Mouse (Mus musculus): ENCODE measurements around the gene Gfm1. TPM values are rescaled to one million over a fixed set of nuclear protein-coding genes. Genes with fewer than 3 reads are reported as not detected.

Gene Gfm1
- polyA plus RNA-seq, 1 experiment from 2014 or later: 44.3 TPM

- DNase-seq: no peak
- no peak overlapping the region for H3K9ac ChIP-seq
These were observed 68.1 kb downstream of the Gfm1 start for GRCm38 (mm10) chr3:67497998-67498397.

GRCm38 (mm10) chr3:67498773-67499405 lies 69.0 kb downstream of the Gfm1 start:
- Histone ChIP-seq H3K36me3 (no peaks in the 10 kb centered on the region), H3K4me2 (no peak overlapping the region), H3K9ac (no peak overlapping the region), H3K4me3 (replicated peaks) (no peak overlapping the region), H3K4me1 (replicated peaks) (peaks cover 11% of the 10 kb centered on the region), H3K27me3 (no peaks in the 10 kb centered on the region), H3K27ac (no peak overlapping the region), H3K9me3 (replicated peaks) (no peaks in the 10 kb centered on the region)
- ATAC-seq (ENCODE audit: low read depth): peak; percentile 90
- WGBS (ENCODE audit: insufficient replicate concordance): 69% methylated on average over 8 of the region's 8 CpGs
- DNase-seq: no peak

More at GRCm38 (mm10) chr3:67497998-67498397, 68.1 kb downstream of the Gfm1 start:
- H3K27ac ChIP-seq: no peak overlapping the region
- WGBS (ENCODE audit: insufficient replicate concordance): 54% methylated on average over 2 of the region's 2 CpGs
- no peaks in the 10 kb centered on the region for H3K36me3 ChIP-seq
- peaks cover 11% of the 10 kb centered on the region for H3K4me1 ChIP-seq (replicated peaks)
- H3K4me2 ChIP-seq: no peak overlapping the region
- no peak overlapping the region for H3K4me3 ChIP-seq (replicated peaks)
- ATAC-seq (ENCODE audit: low read depth): no peak
- no peaks in the 10 kb centered on the region for H3K27me3 ChIP-seq
- H3K9me3 ChIP-seq (replicated peaks): no peaks in the 10 kb centered on the region

GRCm38 (mm10) chr3:67499406-67499791 lies 69.5 kb downstream of the Gfm1 start:
- peak; percentile 50 for ATAC-seq (ENCODE audit: low read depth)
- H3K9me3 ChIP-seq (replicated peaks): no peaks in the 10 kb centered on the region
- no peak overlapping the region for H3K4me2 ChIP-seq
- peaks cover 11% of the 10 kb centered on the region for H3K4me1 ChIP-seq (replicated peaks)
- no peaks in the 10 kb centered on the region for H3K36me3 ChIP-seq
- no peak overlapping the region for H3K27ac ChIP-seq
- WGBS (ENCODE audit: insufficient replicate concordance): 67% methylated on average over 4 of the region's 4 CpGs
- no peaks in the 10 kb centered on the region for H3K27me3 ChIP-seq
- H3K9ac ChIP-seq: no peak overlapping the region
- DNase-seq: no peak
- no peak overlapping the region for H3K4me3 ChIP-seq (replicated peaks)

- Histone ChIP-seq H3K27me3 (no peaks in the 10 kb centered on the region), H3K27ac (no peak overlapping the region), H3K36me3 (no peaks in the 10 kb centered on the region), H3K9me3 (replicated peaks) (no peaks in the 10 kb centered on the region), H3K4me3 (replicated peaks) (no peak overlapping the region), H3K4me1 (replicated peaks) (peaks cover 6% of the 10 kb centered on the region), H3K4me2 (no peak overlapping the region), H3K9ac (no peak overlapping the region)
- ATAC-seq (ENCODE audit: low read depth): no peak
- 15% methylated on average over 3 of the region's 3 CpGs for WGBS (ENCODE audit: insufficient replicate concordance)
- no peak for DNase-seq
These were observed 74.0 kb downstream of the Gfm1 start for GRCm38 (mm10) chr3:67503878-67504277.

- DNase-seq (no peak), ATAC-seq (ENCODE audit: low read depth) (no peak)
- Histone ChIP-seq H3K27ac (no peak overlapping the region), H3K4me1 (replicated peaks) (no peaks in the 10 kb centered on the region), H3K27me3 (no peaks in the 10 kb centered on the region), H3K36me3 (no peaks in the 10 kb centered on the region), H3K9ac (no peak overlapping the region), H3K4me3 (replicated peaks) (no peak overlapping the region), H3K9me3 (replicated peaks) (no peaks in the 10 kb centered on the region), H3K4me2 (no peak overlapping the region)
- WGBS (ENCODE audit: insufficient replicate concordance): 59% methylated on average over 2 of the region's 2 CpGs
These were observed 75.4 kb downstream of the Gfm1 start for GRCm38 (mm10) chr3:67505286-67505685.

GRCm38 (mm10) chr3:67508216-67508892 lies 78.5 kb downstream of the Gfm1 start:
- H3K9me3 ChIP-seq (replicated peaks): no peaks in the 10 kb centered on the region
- no peak overlapping the region for H3K9ac ChIP-seq
- no peak overlapping the region for H3K4me3 ChIP-seq (replicated peaks)
- WGBS (ENCODE audit: insufficient replicate concordance): 65% methylated on average over 10 of the region's 10 CpGs
- H3K36me3 ChIP-seq: no peaks in the 10 kb centered on the region
- H3K4me2 ChIP-seq: no peak overlapping the region
- H3K4me1 ChIP-seq (replicated peaks): no peaks in the 10 kb centered on the region
- ATAC-seq (ENCODE audit: low read depth) (no peak), DNase-seq (no peak)
- H3K27ac ChIP-seq: no peak overlapping the region
- H3K27me3 ChIP-seq: peaks cover 1% of the 10 kb centered on the region; the same call in 1 of the 2 replicates

- H3K9ac ChIP-seq: no peak overlapping the region
- no peak for ATAC-seq (ENCODE audit: low read depth)
- H3K27ac ChIP-seq: no peak overlapping the region
- 3% methylated on average over 5 of the region's 5 CpGs for WGBS (ENCODE audit: insufficient replicate concordance)
- H3K27me3 ChIP-seq: peaks cover 38% of the 10 kb centered on the region
- peak; percentile 24 for DNase-seq
- no peak overlapping the region for H3K4me3 ChIP-seq (replicated peaks)
- H3K9me3 ChIP-seq (replicated peaks): no peaks in the 10 kb centered on the region
- no peaks in the 10 kb centered on the region for H3K36me3 ChIP-seq
- no peak overlapping the region for H3K4me2 ChIP-seq
- peaks cover 3% of the 10 kb centered on the region; the same call in 1 of the 2 replicates for H3K4me1 ChIP-seq (replicated peaks)
These were observed 82.9 kb downstream of the Gfm1 start for GRCm38 (mm10) chr3:67512807-67513206.

GRCm38 (mm10) chr3:67514801-67515273 lies 84.9 kb downstream of the Gfm1 start:
- no peaks in the 10 kb centered on the region for H3K9me3 ChIP-seq (replicated peaks)
- H3K36me3 ChIP-seq: no peaks in the 10 kb centered on the region
- H3K4me1 ChIP-seq (replicated peaks): peaks cover 3% of the 10 kb centered on the region; the same call in 1 of the 2 replicates
- H3K27ac ChIP-seq: no peak overlapping the region
- H3K27me3 ChIP-seq: peaks cover 45% of the 10 kb centered on the region
- peak overlapping the region; percentile 76 for H3K4me2 ChIP-seq
- DNase-seq (no peak), ATAC-seq (ENCODE audit: low read depth) (no peak)
- H3K9ac ChIP-seq: peak overlapping the region; percentile 49; the same call in 1 of the 2 replicates
- peak overlapping the region; percentile 52 for H3K4me3 ChIP-seq (replicated peaks)
- WGBS (ENCODE audit: insufficient replicate concordance): 8% methylated on average over 40 of the region's 40 CpGs

GRCm38 (mm10) chr3:67515274-67515801 lies 85.4 kb downstream of the Gfm1 start, which contains the start of gene Rarres1:
Gene Rarres1, minus strand, starts transcription at chr3:67515523.
- DNase-seq: no peak
- Histone ChIP-seq H3K4me1 (replicated peaks) (peaks cover 3% of the 10 kb centered on the region; the same call in 1 of the 2 replicates), H3K4me2 (peak within 1 kb of the TSS; percentile 76), H3K9me3 (replicated peaks) (no peaks in the 10 kb centered on the region), H3K4me3 (replicated peaks) (peak within 1 kb of the TSS; percentile 52), H3K36me3 (no peaks in the 10 kb centered on the region), H3K27ac (no peak within 1 kb of the TSS), H3K9ac (peak within 1 kb of the TSS; percentile 49; the same call in 1 of the 2 replicates), H3K27me3 (peaks cover 45% of the 10 kb centered on the region)
- 0 out of 2 replicates have a peak, but pooled peaks have one; percentile 31 for ATAC-seq (ENCODE audit: low read depth)
- 3% methylated on average over 38 of the region's 38 CpGs for WGBS (ENCODE audit: insufficient replicate concordance)

GRCm38 (mm10) chr3:67520568-67521143 lies 90.8 kb downstream of the Gfm1 start:
- H3K36me3 ChIP-seq: no peaks in the 10 kb centered on the region
- no peak overlapping the region for H3K4me2 ChIP-seq
- H3K27me3 ChIP-seq: peaks cover 21% of the 10 kb centered on the region
- no peak for ATAC-seq (ENCODE audit: low read depth)
- no peak for DNase-seq
- H3K9ac ChIP-seq: no peak overlapping the region
- no peaks in the 10 kb centered on the region for H3K4me1 ChIP-seq (replicated peaks)
- WGBS (ENCODE audit: insufficient replicate concordance): 69% methylated on average over 5 of the region's 5 CpGs
- H3K9me3 ChIP-seq (replicated peaks): no peaks in the 10 kb centered on the region
- no peak overlapping the region for H3K27ac ChIP-seq
- no peak overlapping the region for H3K4me3 ChIP-seq (replicated peaks)

GRCm38 (mm10) chr3:67522709-67523108 lies 92.8 kb downstream of the Gfm1 start:
- peaks cover 7% of the 10 kb centered on the region; the same call in 1 of the 2 replicates for H3K27me3 ChIP-seq
- no peak overlapping the region for H3K27ac ChIP-seq
- DNase-seq (no peak), ATAC-seq (ENCODE audit: low read depth) (no peak)
- no peak overlapping the region for H3K4me2 ChIP-seq
- H3K36me3 ChIP-seq: no peaks in the 10 kb centered on the region
- H3K4me3 ChIP-seq (replicated peaks): no peak overlapping the region
- no peaks in the 10 kb centered on the region for H3K4me1 ChIP-seq (replicated peaks)
- WGBS (ENCODE audit: insufficient replicate concordance): 65% methylated on average over 8 of the region's 8 CpGs
- no peaks in the 10 kb centered on the region for H3K9me3 ChIP-seq (replicated peaks)
- no peak overlapping the region for H3K9ac ChIP-seq
